Mouse (Mus musculus): ENCODE measurements around the gene Plk5.

- TF ChIP-seq CTCF (IDR thresholded peaks at IDR 0.05) (no peak), EP300 (IDR thresholded peaks at IDR 0.05) (no peak)
Measured at GRCm38 (mm10) chr10:80356001-80356682, at the start of gene Plk5.

Measured in lung, postnatal 0 days (tissue).